ENCODE assay signal across 8 mouse cellular contexts in the genomic region with DNA sequence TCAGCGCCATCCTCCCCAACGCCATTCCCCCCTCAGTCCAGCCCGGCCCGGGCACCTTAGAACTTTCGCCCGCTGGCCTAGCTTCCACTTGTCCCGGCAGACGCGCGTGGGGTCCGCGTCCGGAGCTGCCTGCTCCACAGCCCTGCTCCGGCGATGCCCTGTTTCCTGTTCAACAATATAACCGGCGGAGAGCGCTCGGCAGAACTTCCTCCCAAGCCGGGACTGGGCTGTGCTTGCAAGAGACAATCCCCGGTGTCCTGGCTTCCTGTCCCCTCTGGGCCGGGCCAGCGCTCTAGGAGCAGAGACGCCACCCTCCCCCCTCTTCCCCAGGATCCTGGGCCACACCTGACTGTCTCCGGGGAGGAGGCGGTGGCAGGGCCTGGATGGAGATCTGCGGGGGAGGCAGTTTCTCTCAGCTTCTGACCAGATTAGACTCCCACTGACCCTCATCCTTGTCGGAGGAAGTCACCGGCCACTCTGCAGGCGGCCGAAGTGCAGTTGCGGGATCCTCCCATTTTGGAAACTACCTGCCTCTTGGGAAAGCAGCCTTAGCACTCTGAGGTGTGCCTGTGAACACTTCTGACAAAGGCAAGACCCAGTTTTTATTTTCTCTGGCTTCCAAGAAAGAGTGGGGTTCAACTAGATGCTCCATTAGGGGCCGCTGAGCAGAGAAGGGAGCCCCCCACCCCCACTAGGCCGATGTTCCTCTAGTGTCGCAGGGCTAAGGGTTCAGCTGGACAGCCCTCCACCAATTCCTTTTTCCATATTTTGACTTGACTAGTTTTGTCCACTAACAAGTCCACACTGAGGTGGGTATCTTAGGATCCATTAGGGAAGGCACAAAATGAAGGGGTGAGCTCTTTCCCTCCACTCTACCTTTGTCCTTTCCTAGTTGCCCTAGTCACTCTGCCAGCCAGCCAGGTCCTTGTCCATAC. TPM values are rescaled to one million over a fixed set of nuclear protein-coding genes. Genes with fewer than 3 reads are reported as not detected.
DNase-seq lines count a peak whose midpoint lies in the region; ATAC-seq lines count a peak whose summit lies in the region.

A gene (minus strand): TSS at position 479 of the 935 bp plus-strand sequence.

- H3K9ac ChIP-seq in embryonic facial prominence, embryonic 13.5 days: peak within 1 kb of the TSS; percentile 66
- H3K9ac ChIP-seq in heart, embryonic 12.5 days: peak within 1 kb of the TSS; percentile 75
- peak within 1 kb of the TSS; percentile 47 for H3K9ac ChIP-seq in kidney, embryonic 15.5 days
- H3K9ac ChIP-seq in neural tube, embryonic 15.5 days (replicated peaks): peak within 1 kb of the TSS; percentile 28; the same call in 1 of the 2 replicates

- no peak for ATAC-seq in embryonic facial prominence, embryonic 13.5 days (ENCODE audit: insufficient number of reproducible peaks, insufficient read depth, low FRiP score, low TSS enrichment, low read depth)
- ATAC-seq in heart, embryonic 12.5 days (ENCODE audit: insufficient number of reproducible peaks, low FRiP score): peak; percentile 63
- ATAC-seq in kidney, embryonic 15.5 days (replicated peaks; ENCODE audit: low FRiP score): peak; percentile 64
- 0 out of 2 replicates have a peak, but pooled peaks have one; percentile 8 for ATAC-seq in neural tube, embryonic 15.5 days (ENCODE audit: low FRiP score)

- DNase-seq in A20 (ENCODE audit: low read depth, low spot score) (peak; percentile 84), ZHBTc4 (ENCODE audit: low read depth, low spot score) (peak; percentile 60)
- DNase-seq in lung, adult 18-20 months: peak; percentile 88 to 92
- DNase-seq in thymus, postnatal 25 days: peak; percentile 63

- H3K4me3 ChIP-seq in embryonic facial prominence, embryonic 13.5 days: peak within 1 kb of the TSS; percentile 55
- peak within 1 kb of the TSS; percentile 60 for H3K4me3 ChIP-seq in heart, embryonic 12.5 days
- H3K4me3 ChIP-seq in kidney, embryonic 15.5 days (replicated peaks): peak within 1 kb of the TSS; percentile 47
- peak within 1 kb of the TSS; percentile 38 for H3K4me3 ChIP-seq in neural tube, embryonic 15.5 days (replicated peaks)

- H3K4me1 ChIP-seq in embryonic facial prominence, embryonic 13.5 days: peaks cover 45% of the 10 kb centered on the region
- H3K4me1 ChIP-seq in heart, embryonic 12.5 days (replicated peaks): peaks cover 46% of the 10 kb centered on the region
- peaks cover 71% of the 10 kb centered on the region for H3K4me1 ChIP-seq in kidney, embryonic 15.5 days
- H3K4me1 ChIP-seq in neural tube, embryonic 15.5 days: peaks cover 52% of the 10 kb centered on the region

- 3% methylated on average over 35 of the region's 35 CpGs for WGBS in embryonic facial prominence, embryonic 13.5 days
- WGBS in heart, embryonic 12.5 days: 2% methylated on average over 35 of the region's 35 CpGs
- WGBS in kidney, embryonic 15.5 days: 2% methylated on average over 35 of the region's 35 CpGs
- WGBS in neural tube, embryonic 15.5 days: 2% methylated on average over 34 of the region's 35 CpGs

- peak within 1 kb of the TSS; percentile 78 for H3K27ac ChIP-seq in embryonic facial prominence, embryonic 13.5 days
- H3K27ac ChIP-seq in heart, embryonic 12.5 days (ENCODE audit: poor library complexity, severe bottlenecking): peak within 1 kb of the TSS; percentile 75
- H3K27ac ChIP-seq in kidney, embryonic 15.5 days: peak within 1 kb of the TSS; percentile 80
- peak within 1 kb of the TSS; percentile 23 for H3K27ac ChIP-seq in neural tube, embryonic 15.5 days (replicated peaks)

- H3K36me3 ChIP-seq in embryonic facial prominence, embryonic 13.5 days: peaks cover 28% of the 10 kb centered on the region
- H3K36me3 ChIP-seq in heart, embryonic 12.5 days: peaks cover 23% of the 10 kb centered on the region
- peaks cover 10% of the 10 kb centered on the region for H3K36me3 ChIP-seq in kidney, embryonic 15.5 days
- H3K36me3 ChIP-seq in neural tube, embryonic 15.5 days: peaks cover 11% of the 10 kb centered on the region

- no peaks in the 10 kb centered on the region for H3K9me3 ChIP-seq in embryonic facial prominence, embryonic 13.5 days
- H3K9me3 ChIP-seq in heart, embryonic 12.5 days (replicated peaks): no peaks in the 10 kb centered on the region
- no peaks in the 10 kb centered on the region for H3K9me3 ChIP-seq in kidney, embryonic 15.5 days (replicated peaks)
- H3K9me3 ChIP-seq in neural tube, embryonic 15.5 days (replicated peaks): no peaks in the 10 kb centered on the region

- H3K4me2 ChIP-seq in embryonic facial prominence, embryonic 13.5 days: peak within 1 kb of the TSS; percentile 78
- H3K4me2 ChIP-seq in heart, embryonic 12.5 days: peak within 1 kb of the TSS; percentile 89
- H3K4me2 ChIP-seq in kidney, embryonic 15.5 days: peak within 1 kb of the TSS; percentile 73
- peak within 1 kb of the TSS; percentile 64 for H3K4me2 ChIP-seq in neural tube, embryonic 15.5 days

- peaks cover 74% of the 10 kb centered on the region for H3K27me3 ChIP-seq in embryonic facial prominence, embryonic 13.5 days
- peaks cover 53% of the 10 kb centered on the region for H3K27me3 ChIP-seq in heart, embryonic 12.5 days (replicated peaks)
- peaks cover 36% of the 10 kb centered on the region for H3K27me3 ChIP-seq in kidney, embryonic 15.5 days
- peaks cover 76% of the 10 kb centered on the region for H3K27me3 ChIP-seq in neural tube, embryonic 15.5 days (replicated peaks)

RNA-seq across cellular contexts. Expression of the gene that starts here (rescaled TPM):
- 6.8 and 7.2 TPM in 2 replicates for polyA plus RNA-seq in embryonic facial prominence, embryonic 13.5 days (2015; fragmentation: Nextera tagmentation; extraction: Ambion mirVana)
- 6.7 and 8.9 TPM in 2 replicates for polyA plus RNA-seq in heart, embryonic 12.5 days (2016; fragmentation: Nextera tagmentation; extraction: Ambion mirVana)
- polyA plus RNA-seq in kidney, embryonic 15.5 days (2015; fragmentation: Nextera tagmentation; extraction: Ambion mirVana): 15.8 and 17.2 TPM in 2 replicates
- polyA plus RNA-seq in neural tube, embryonic 15.5 days (2015; fragmentation: Nextera tagmentation; extraction: Ambion mirVana): 6.3 and 8.3 TPM in 2 replicates

Comparison
In these comparisons a context has a peak if more than half of its experiments do, and no peak if none do; other contexts are left out.
1. H3K27ac ChIP-seq: peak in every context shown above with its lines; median percentile 80 in kidney, embryonic 15.5 days; 78 in embryonic facial prominence, embryonic 13.5 days; 75 in heart, embryonic 12.5 days; 23 in neural tube, embryonic 15.5 days.